Mouse (Mus musculus): ENCODE results near the gene Ifit1bl2. TPM values are rescaled to one million over a fixed set of nuclear protein-coding genes. Genes with fewer than 3 reads are reported as not detected.

Gene Ifit1bl2
- polyA plus RNA-seq, 1 experiment from 2014 or later, result 0.32 TPM

GRCm38 (mm10) chr19:34569896-34570476 is 70.6 kb downstream of the Ifit1bl2 start:
- TF ChIP-seq CTCF (IDR thresholded peaks at IDR 0.05; ENCODE audit: low read depth), result no peak
- Histone ChIP-seq H3K27me3 (ENCODE audit: insufficient read depth, low read length) (no peaks in the 10 kb centered on the region), H3K4me3 (replicated peaks; ENCODE audit: low read depth, low read length) (no peak overlapping the region), H3K4me1 (replicated peaks; ENCODE audit: insufficient read depth, low read length) (no peaks in the 10 kb centered on the region), H3K9me3 (replicated peaks; ENCODE audit: low read length) (no peaks in the 10 kb centered on the region), H3K27ac (peak overlapping the region; percentile 14; the same call in 1 of the 2 replicates), H3K36me3 (ENCODE audit: insufficient read depth, low read length) (no peaks in the 10 kb centered on the region), H3K4me2 (ENCODE audit: low read length) (peak overlapping the region; percentile 15; the same call in 1 of the 2 replicates), H3K9ac (ENCODE audit: low read depth, low read length) (no peak overlapping the region)
- peak; percentile 60 for DNase-seq (ENCODE audit: low spot score)
- WGBS, result 29% methylated on average over 4 of the region's 4 CpGs
- peak; percentile 75; the same call in 1 of the 2 replicates for ATAC-seq (replicated peaks; ENCODE audit: low FRiP score, low read depth)

DNA sequence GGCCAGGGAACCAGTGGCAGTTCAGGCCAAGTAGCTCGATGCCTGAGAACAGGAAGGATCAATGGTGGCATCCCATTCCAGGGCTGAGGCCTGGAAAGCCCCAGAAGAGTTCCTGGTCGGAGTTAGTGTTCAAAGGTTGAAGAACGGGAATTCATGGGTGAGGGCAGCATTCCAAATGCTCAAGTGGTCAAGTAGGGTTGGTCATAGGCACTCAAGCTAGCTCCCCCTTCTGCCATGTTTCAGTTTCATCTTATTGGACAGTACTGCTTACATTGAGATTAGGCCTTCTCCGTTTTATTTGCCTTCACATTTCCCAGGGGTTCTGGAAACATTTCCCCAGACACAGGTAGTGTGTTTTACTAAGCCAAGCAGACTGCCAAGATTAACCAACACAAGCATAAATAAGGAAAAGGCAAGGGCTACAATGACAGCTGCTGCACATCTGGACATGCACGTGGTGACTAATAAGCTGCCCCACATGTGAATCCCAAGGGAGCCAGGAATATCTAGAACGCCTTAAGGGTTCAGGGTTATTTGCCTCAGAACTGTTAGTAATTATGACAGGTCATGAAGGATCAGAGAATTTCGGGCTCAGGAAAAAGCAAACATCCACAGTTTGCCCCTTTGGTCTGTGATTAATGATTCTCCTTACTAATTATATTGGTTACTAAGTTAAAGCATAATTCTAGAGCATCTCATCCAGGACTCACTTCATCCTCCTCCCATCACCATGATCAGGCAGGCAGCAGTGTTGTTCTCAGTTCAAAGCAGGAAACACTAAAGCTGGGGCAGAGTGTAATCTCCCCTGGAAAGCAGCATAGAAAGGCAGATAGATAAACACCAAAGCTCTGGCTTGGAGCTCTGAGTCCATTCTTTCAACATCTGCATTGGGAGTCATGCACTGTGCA is 71.3 kb downstream of the Ifit1bl2 start:
- DNase-seq (ENCODE audit: low spot score), result peak; percentile 53
- H3K4me2 ChIP-seq (ENCODE audit: low read length), result 0 out of 2 replicates have a peak overlapping the region, but pooled peaks have one; percentile 2
- TF ChIP-seq CTCF (IDR thresholded peaks at IDR 0.05; ENCODE audit: low read depth), result no peak
- peak overlapping the region; percentile 14; the same call in 1 of the 2 replicates for H3K27ac ChIP-seq
- H3K27me3 ChIP-seq (ENCODE audit: insufficient read depth, low read length), result no peaks in the 10 kb centered on the region
- no peaks in the 10 kb centered on the region for H3K4me1 ChIP-seq (replicated peaks; ENCODE audit: insufficient read depth, low read length)
- no peaks in the 10 kb centered on the region for H3K36me3 ChIP-seq (ENCODE audit: insufficient read depth, low read length)
- 53% methylated on average over 7 of the region's 7 CpGs for whole genome bisulfite sequencing
- H3K9me3 ChIP-seq (replicated peaks; ENCODE audit: low read length), result no peaks in the 10 kb centered on the region
- H3K9ac ChIP-seq (ENCODE audit: low read depth, low read length), result no peak overlapping the region
- no peak; the same call in none of the 2 replicates for ATAC-seq (replicated peaks; ENCODE audit: low FRiP score, low read depth)
- H3K4me3 ChIP-seq (replicated peaks; ENCODE audit: low read depth, low read length), result no peak overlapping the region

Other genes with a start within 250 kb of the Ifit1bl2 start
- 3.0 and 3.4 TPM in 2 replicates for gene Ch25h, start 165.6 kb downstream of the Ifit1bl2 start, polyA plus RNA-seq (2015; fragmentation: Nextera tagmentation; extraction: Ambion mirVana)
- gene Lipa, start 113.3 kb downstream of the Ifit1bl2 start, polyA plus RNA-seq (2015; fragmentation: Nextera tagmentation; extraction: Ambion mirVana), result 48.0 and 51.4 TPM in 2 replicates
- 12.0 and 12.3 TPM in 2 replicates for gene Ifit2, start 90.0 kb downstream of the Ifit1bl2 start, polyA plus RNA-seq (2015; fragmentation: Nextera tagmentation; extraction: Ambion mirVana)
- gene Ifit3, start 57.2 kb downstream of the Ifit1bl2 start, polyA plus RNA-seq (2015; fragmentation: Nextera tagmentation; extraction: Ambion mirVana), result 18.3 and 22.9 TPM in 2 replicates
- gene Ifit1bl1, start 38.8 kb downstream of the Ifit1bl2 start, polyA plus RNA-seq (2015; fragmentation: Nextera tagmentation; extraction: Ambion mirVana), result 0.78 and 1.7 TPM in 2 replicates
- 4.1 and 5.1 TPM in 2 replicates for gene Ifit3b, start 32.8 kb downstream of the Ifit1bl2 start, polyA plus RNA-seq (2015; fragmentation: Nextera tagmentation; extraction: Ambion mirVana)
- 4.3 and 6.4 TPM in 2 replicates for gene Ifit1, start 128 bp upstream of the Ifit1bl2 start, polyA plus RNA-seq (2015; fragmentation: Nextera tagmentation; extraction: Ambion mirVana)
- 30.1 and 33.6 TPM in 2 replicates for gene Slc16a12, start 106.5 kb upstream of the Ifit1bl2 start, polyA plus RNA-seq (2015; fragmentation: Nextera tagmentation; extraction: Ambion mirVana)
- gene Pank1, start 238.7 kb upstream of the Ifit1bl2 start, polyA plus RNA-seq (2015; fragmentation: Nextera tagmentation; extraction: Ambion mirVana), result 11.8 and 13.2 TPM in 2 replicates

Measured in kidney, postnatal 0 days (tissue).